Mouse (Mus musculus): ENCODE results near the gene Tmem43.
"Not testable (repeated sequence)": the region's sequence is repeated elsewhere in the genome, so short reads cannot be mapped to it uniquely, and the experiment has no call there.

Tmem43 gene

GRCm38 (mm10) chr6:91472868-91473804 is at the start of gene Tmem43, which contains the start of gene Chchd4:
Gene Tmem43 (plus strand): TSS chr6:91473703.
Gene Chchd4 (minus strand): TSS chr6:91473546.
- peak; percentile 98 for DNase-seq (ENCODE audit: extremely low read depth, insufficient read length, low spot score)

- no peak for DNase-seq (ENCODE audit: extremely low read depth, insufficient read length, low spot score)
Observed at GRCm38 (mm10) chr6:91424151-91424550, 49.4 kb upstream of the Tmem43 start.

- peak; percentile 91 for DNase-seq (ENCODE audit: extremely low read depth, insufficient read length, low spot score)
Observed at GRCm38 (mm10) chr6:91440474-91441144, 32.9 kb upstream of the Tmem43 start.

- DNase-seq (ENCODE audit: extremely low read depth, insufficient read length, low spot score), result peak; percentile 39
Observed at GRCm38 (mm10) chr6:91441145-91441662, 32.3 kb upstream of the Tmem43 start.

- no peak for DNase-seq (ENCODE audit: extremely low read depth, insufficient read length, low spot score)
Observed at GRCm38 (mm10) chr6:91445316-91445715, 28.2 kb upstream of the Tmem43 start.

GRCm38 (mm10) chr6:91449472-91450225 is 23.9 kb upstream of the Tmem43 start:
- no peak for DNase-seq (ENCODE audit: extremely low read depth, insufficient read length, low spot score)

- no peak for DNase-seq (ENCODE audit: extremely low read depth, insufficient read length, low spot score)
Observed at GRCm38 (mm10) chr6:91452056-91452455, 21.4 kb upstream of the Tmem43 start.

- no peak for DNase-seq (ENCODE audit: extremely low read depth, insufficient read length, low spot score)
Observed at GRCm38 (mm10) chr6:91454546-91454945, 19.0 kb upstream of the Tmem43 start.

- no peak for DNase-seq (ENCODE audit: extremely low read depth, insufficient read length, low spot score)
Observed at GRCm38 (mm10) chr6:91459471-91459870, 14.0 kb upstream of the Tmem43 start.

GRCm38 (mm10) chr6:91465756-91466155 is 7.7 kb upstream of the Tmem43 start:
- DNase-seq (ENCODE audit: extremely low read depth, insufficient read length, low spot score), result no peak

GRCm38 (mm10) chr6:91467106-91467505 is 6.4 kb upstream of the Tmem43 start:
- DNase-seq (ENCODE audit: extremely low read depth, insufficient read length, low spot score), result no peak

GRCm38 (mm10) chr6:91470712-91471111 is 2.8 kb upstream of the Tmem43 start:
- no peak for DNase-seq (ENCODE audit: extremely low read depth, insufficient read length, low spot score)

GRCm38 (mm10) chr6:91471427-91471826 is 2.1 kb upstream of the Tmem43 start:
- not testable (repeated sequence) for DNase-seq (ENCODE audit: extremely low read depth, insufficient read length, low spot score)

- DNase-seq (ENCODE audit: extremely low read depth, insufficient read length, low spot score), result no peak
Observed at GRCm38 (mm10) chr6:91472319-91472718, 1.2 kb upstream of the Tmem43 start.

GRCm38 (mm10) chr6:91473805-91474440 is 420 bp downstream of the Tmem43 start:
- no peak for DNase-seq (ENCODE audit: extremely low read depth, insufficient read length, low spot score)

- DNase-seq (ENCODE audit: extremely low read depth, insufficient read length, low spot score), result peak; percentile 67
Observed at GRCm38 (mm10) chr6:91474441-91475190, 1.1 kb downstream of the Tmem43 start.

- DNase-seq (ENCODE audit: extremely low read depth, insufficient read length, low spot score), result no peak
Observed at GRCm38 (mm10) chr6:91476541-91476940, 3.0 kb downstream of the Tmem43 start.

- DNase-seq (ENCODE audit: extremely low read depth, insufficient read length, low spot score), result no peak
Observed at GRCm38 (mm10) chr6:91483371-91483770, 9.9 kb downstream of the Tmem43 start.

GRCm38 (mm10) chr6:91486736-91487453 is 13.4 kb downstream of the Tmem43 start:
- DNase-seq (ENCODE audit: extremely low read depth, insufficient read length, low spot score), result no peak

All from 3134 (cell line).